Mouse (Mus musculus): Measurements from ENCODE around the gene Tmem132b.

GRCm38 (mm10) chr5:125482474-125482873, 49.1 kb upstream of the Tmem132b start:
- TF ChIP-seq EP300 (optimal IDR thresholded peaks at IDR 0.05) = no peak
- TF ChIP-seq CTCF (IDR thresholded peaks at IDR 0.05; ENCODE audit: low read depth) = no peak

Data from stomach, postnatal 0 days (tissue).